In the genomic region with DNA sequence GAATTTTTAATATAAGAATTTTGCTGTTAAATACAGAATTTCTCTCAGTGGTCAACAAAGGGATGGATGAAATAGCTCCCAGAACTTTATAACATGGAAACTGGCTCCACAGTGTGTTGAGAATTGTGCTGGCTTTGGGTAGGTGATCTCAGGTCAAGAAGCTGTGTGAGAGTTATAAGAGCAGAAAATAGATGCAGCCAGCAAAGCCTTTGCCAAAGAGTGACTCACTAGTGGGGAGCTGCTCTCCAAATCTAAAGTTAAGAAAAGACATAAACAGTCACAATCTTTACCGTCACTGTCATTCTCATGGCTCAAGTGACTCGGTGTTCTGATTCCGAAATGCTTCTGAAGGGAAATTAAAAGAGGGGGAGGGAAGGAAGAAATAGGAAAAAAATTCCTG, we compare ENCODE assay signal across 17 mouse cellular contexts. TPM values are rescaled to one million over a fixed set of nuclear protein-coding genes. Genes with fewer than 3 reads are reported as not detected.
"Had no signal": no experiment of that assay in that cellular context is flagged by ENCODE, and none has a peak within 500 bp of the region (broad histone marks: within the 10 kb centered on the region; RNA-seq: fewer than 3 reads in every experiment).

No protein-coding gene starts in this region.

- H3K9me3 ChIP-seq: kidney, embryonic 15.5 days; limb, embryonic 13.5 days; midbrain, embryonic 10.5 days; neural tube, embryonic 12.5 days; stomach, embryonic 15.5 days had no signal

- DNase-seq: kidney, adult 2 months; kidney, postnatal 14 days; lung, adult 18-20 months; lung, postnatal 4 days; midbrain, embryonic 14.5 days; retina, postnatal 1 day; right cerebral cortex, postnatal 4 days; thymus, postnatal 36 days had no signal

- H3K4me2 ChIP-seq: kidney, embryonic 15.5 days; limb, embryonic 13.5 days; neural tube, embryonic 12.5 days; stomach, embryonic 15.5 days had no signal

- H3K27ac ChIP-seq: kidney, embryonic 15.5 days; layer of hippocampus, adult 2 months; limb, embryonic 13.5 days; liver, embryonic 14.5 days; midbrain, embryonic 10.5 days; neural tube, embryonic 12.5 days; stomach, embryonic 15.5 days had no signal

- H3K4me3 ChIP-seq: kidney, embryonic 15.5 days; layer of hippocampus, adult 2 months; limb, embryonic 13.5 days; midbrain, embryonic 10.5 days; neural tube, embryonic 12.5 days; stomach, embryonic 15.5 days had no signal

- H3K36me3 ChIP-seq: kidney, embryonic 15.5 days; limb, embryonic 13.5 days; midbrain, embryonic 10.5 days; neural tube, embryonic 12.5 days; stomach, embryonic 15.5 days had no signal

- H3K4me1 ChIP-seq: kidney, embryonic 15.5 days; limb, embryonic 13.5 days; neural tube, embryonic 12.5 days; stomach, embryonic 15.5 days had no signal

- H3K27me3 ChIP-seq: kidney, embryonic 15.5 days; limb, embryonic 13.5 days; neural tube, embryonic 12.5 days; stomach, embryonic 15.5 days had no signal

- H3K9ac ChIP-seq: kidney, embryonic 15.5 days; limb, embryonic 13.5 days; liver, embryonic 14.5 days; neural tube, embryonic 12.5 days; stomach, embryonic 15.5 days had no signal

RNA-seq across cellular contexts. Expression of gene Dnajc6, which starts 23.7 kb away (rescaled TPM):
- total RNA-seq: monocyte, adult 5-6 weeks; neutrophil, adult 5-6 weeks had no signal
